Mouse (Mus musculus) myocyte (in vitro differentiated cells): ENCODE data around the gene Echs1.

Experiments
- E2F4 ChIP-seq: IDR thresholded peaks from one replicate; pipeline ENCODE4 v1.6.1; 2011; ENCODE audit warnings: mild to moderate bottlenecking, control low read depth, moderate library complexity; ENCODE audit not compliant: insufficient read depth
- MYOG ChIP-seq, 3 experiments: IDR thresholded peaks; one replicate each; pipeline ENCODE4 v1.6.1; 2011; ENCODE audit warnings: control low read depth in 2 of 3, low read depth in 2 of 3, mild to moderate bottlenecking in 2 of 3; ENCODE audit not compliant: insufficient read length in 2 of 3, control insufficient read depth in 1 of 3, insufficient read depth in 1 of 3
- POLR2A ChIP-seq: IDR thresholded peaks from one replicate; pipeline ENCODE4 v1.6.1; 2011; ENCODE audit warnings: low read depth, mild to moderate bottlenecking, control low read depth, moderate library complexity; ENCODE audit not compliant: insufficient read length

DNA sequence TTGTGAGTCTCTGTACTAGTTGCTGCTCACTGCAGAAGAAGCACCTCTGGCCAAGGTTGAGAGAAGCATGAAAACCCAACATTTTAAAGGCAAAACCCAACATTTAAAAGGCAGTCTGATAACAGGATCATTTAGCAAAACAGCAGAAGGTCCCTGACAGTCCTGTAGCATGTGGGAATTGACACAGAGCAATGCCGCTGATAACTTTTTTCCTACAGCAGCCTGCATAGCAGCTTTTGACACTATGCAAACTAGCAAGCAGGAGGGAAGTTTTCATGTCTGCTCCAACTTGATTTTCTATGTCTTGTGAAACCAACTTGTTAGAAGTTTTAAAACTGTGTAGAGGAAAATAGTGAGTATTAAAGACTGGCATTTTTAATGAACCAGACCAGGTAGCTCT lies 8.1 kb upstream of the Echs1 start:
- TF ChIP-seq E2F4 (no peak), MYOG (IDR thresholded peaks at IDR 0.05; ENCODE audit: control insufficient read depth in 1 of 3, insufficient read depth in 1 of 3, insufficient read length in 2 of 3, low read depth in 2 of 3) (no peak), POLR2A (no peak)
